Mouse (Mus musculus) heart, embryonic 11.5 days (tissue): ENCODE results near the gene Actr3b. TPM values are rescaled to one million over a fixed set of nuclear protein-coding genes. Genes with fewer than 3 reads are reported as not detected.

ENCODE experiments used
- ATAC-seq: fragments of 200-750 bp; cut with Nextera tagmentation; replicated peaks from 2 replicates; pipeline ENCODE4 v1.8.0; 2017; ENCODE audit warnings: moderate library complexity; ENCODE audit not compliant: insufficient number of reproducible peaks, low FRiP score, low TSS enrichment
- H3K27ac ChIP-seq: fragments of 300-500 bp; sonication (generic); 2 replicates; pipeline ENCODE4 v1.5.1; 2014; ENCODE audit warnings: mild to moderate bottlenecking, low read depth, low read length
- H3K27me3 ChIP-seq: fragments of 300-500 bp; sonication (generic); 2 replicates; pipeline ENCODE4 v1.6.1; 2014; ENCODE audit warnings: mild to moderate bottlenecking, low read length, mixed read lengths; ENCODE audit not compliant: control insufficient read depth, insufficient read depth
- H3K36me3 ChIP-seq: fragments of 300-500 bp; sonication (generic); 2 replicates; pipeline ENCODE4 v1.6.1; 2014; ENCODE audit warnings: mild to moderate bottlenecking, low read length, moderate library complexity, mixed read lengths; ENCODE audit not compliant: control insufficient read depth, insufficient read depth
- H3K4me1 ChIP-seq: fragments of 300-500 bp; sonication (generic); 2 replicates; pipeline ENCODE4 v1.6.1; 2014; ENCODE audit warnings: low read length; ENCODE audit not compliant: control insufficient read depth, insufficient read depth
- H3K4me2 ChIP-seq: fragments of 300-500 bp; sonication (generic); 2 replicates; pipeline ENCODE4 v1.6.1; 2014; ENCODE audit warnings: mild to moderate bottlenecking, moderate library complexity
- H3K4me3 ChIP-seq: fragments of 300-500 bp; sonication (generic); 2 replicates; pipeline ENCODE4 v1.5.1; 2014; ENCODE audit warnings: low read depth, low read length
- H3K9ac ChIP-seq: fragments of 300-500 bp; sonication (generic); 2 replicates; pipeline ENCODE4 v1.6.1; 2014; ENCODE audit warnings: mild to moderate bottlenecking, low read depth, low read length, moderate library complexity
- H3K9me3 ChIP-seq: fragments of 300-500 bp; sonication (generic); replicated peaks from 2 replicates; pipeline ENCODE4 v1.6.1; 2016; ENCODE audit warnings: low read length; ENCODE audit not compliant: control insufficient read depth
- WGBS: fragments of 180-500 bp; shearing (Covaris S2); extraction: QIAGEN DNeasy Blood & Tissue Kit; methylation state at CpG from one replicate; pipeline ENCODE4 v1.1.7; 2014; ENCODE audit not compliant: insufficient replicate concordance; 5-methylcytosine and 5-hydroxymethylcytosine counted together
- polyA plus RNA-seq: library from polyadenylated mRNA; unstranded; fragments of >200 nt; fragmentation: Nextera tagmentation; extraction: Ambion mirVana; gene quantifications from 2 replicates; pipeline ENCODE4 v1.2.1, GENCODE M21; 2014

The Actr3b gene
- polyA plus RNA-seq, 1 experiment from 2014 or later: 37.4 TPM

DNA sequence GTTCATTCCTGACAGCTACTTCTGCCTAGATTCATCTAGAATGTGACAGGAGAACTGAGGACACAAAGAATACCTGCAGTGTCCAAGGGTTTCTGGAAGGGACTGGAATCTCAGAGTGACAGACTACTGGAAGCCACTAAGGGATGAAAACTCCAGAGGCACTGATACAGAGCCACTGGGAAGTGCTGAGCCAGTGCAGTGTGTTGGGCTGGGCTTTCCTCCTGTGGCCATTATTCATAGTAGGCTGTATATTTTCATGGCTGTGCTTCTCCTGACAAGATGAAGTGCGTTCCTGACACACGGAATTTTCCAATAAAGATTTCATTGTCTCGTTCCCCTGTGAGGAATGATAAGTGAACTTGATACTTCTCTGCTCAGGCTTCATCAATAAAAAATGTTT, 126.9 kb downstream of the Actr3b start:
- Histone ChIP-seq H3K9me3 (peaks cover 3% of the 10 kb centered on the region), H3K4me3 (no peak overlapping the region), H3K4me2 (no peak overlapping the region), H3K4me1 (no peaks in the 10 kb centered on the region), H3K27ac (no peak overlapping the region), H3K36me3 (no peaks in the 10 kb centered on the region), H3K9ac (no peak overlapping the region), H3K27me3 (no peaks in the 10 kb centered on the region)
- 76% methylated on average over 3 of the region's 3 CpGs for whole genome bisulfite sequencing
- no peak for ATAC-seq

DNA sequence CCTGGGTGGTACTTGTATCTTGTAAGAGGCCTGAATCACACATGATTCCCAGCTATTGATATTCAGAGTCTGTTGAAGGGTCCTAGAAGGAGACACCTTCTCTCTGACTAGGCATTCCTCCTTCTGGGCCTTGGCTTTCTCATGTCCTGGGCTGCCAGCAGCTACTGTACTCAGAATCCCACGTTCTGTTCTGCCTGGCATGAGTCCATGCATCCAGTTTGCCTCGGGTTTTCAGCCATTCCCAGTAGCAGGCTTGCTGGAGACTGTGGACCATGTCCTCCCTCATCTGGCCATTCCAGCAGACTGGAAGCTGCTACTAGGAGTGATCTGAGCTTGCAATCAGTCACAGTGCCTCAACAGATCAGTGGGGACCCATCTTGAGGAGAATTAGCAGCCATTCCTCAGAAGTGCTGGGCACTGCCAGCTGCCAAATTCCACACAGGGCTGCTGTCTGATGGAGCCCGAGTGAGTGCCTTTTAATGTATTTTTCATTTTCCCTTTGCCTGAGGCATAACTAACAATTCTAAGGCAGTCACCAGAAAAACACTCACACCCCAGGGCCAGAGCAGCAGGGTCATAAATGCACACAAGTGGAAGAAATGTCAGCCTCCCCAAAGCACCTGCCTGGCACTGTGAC, 130.1 kb downstream of the Actr3b start:
- ATAC-seq: no peak
- H3K9ac ChIP-seq: no peak overlapping the region
- H3K4me3 ChIP-seq: no peak overlapping the region
- WGBS: 67% methylated on average over 3 of the region's 3 CpGs
- no peaks in the 10 kb centered on the region for H3K36me3 ChIP-seq
- H3K27me3 ChIP-seq: no peaks in the 10 kb centered on the region
- H3K4me2 ChIP-seq: no peak overlapping the region
- peaks cover 3% of the 10 kb centered on the region for H3K9me3 ChIP-seq
- H3K4me1 ChIP-seq: no peaks in the 10 kb centered on the region
- H3K27ac ChIP-seq: no peak overlapping the region

DNA sequence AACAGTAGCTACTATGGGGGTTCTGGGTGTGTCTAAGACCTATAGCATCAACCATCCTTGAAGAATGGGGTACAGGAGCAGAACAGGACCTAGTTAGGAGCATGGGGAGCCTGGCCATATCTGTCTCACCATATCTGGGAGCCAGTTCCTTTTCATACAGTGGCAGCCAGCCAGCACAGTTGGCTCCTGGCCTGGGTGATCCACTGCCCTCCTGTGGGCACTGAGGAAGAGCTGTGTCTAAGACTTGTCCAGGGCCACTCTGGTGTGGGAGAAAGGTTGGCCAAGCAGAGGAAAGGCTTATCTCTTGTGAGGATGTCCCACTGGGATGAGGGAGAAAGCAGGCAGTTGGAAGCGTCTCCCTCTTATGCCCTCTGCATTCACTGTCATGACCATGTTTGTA, 131.5 kb downstream of the Actr3b start:
- no peaks in the 10 kb centered on the region for H3K36me3 ChIP-seq
- no peak overlapping the region for H3K4me3 ChIP-seq
- no peaks in the 10 kb centered on the region for H3K4me1 ChIP-seq
- no peak overlapping the region for H3K9ac ChIP-seq
- ATAC-seq: no peak
- H3K9me3 ChIP-seq: no peaks in the 10 kb centered on the region
- no peak overlapping the region for H3K4me2 ChIP-seq
- WGBS: 65% methylated on average over 1 of the region's 1 CpGs
- H3K27me3 ChIP-seq: no peaks in the 10 kb centered on the region
- H3K27ac ChIP-seq: no peak overlapping the region

Other genes starting within 250 kb of the Actr3b start
- gene Cct8l1, start 243.9 kb upstream of the Actr3b start, polyA plus RNA-seq: not detected in 2 replicates
- gene Xrcc2, start 54.2 kb upstream of the Actr3b start, polyA plus RNA-seq: 10.0 and 11.1 TPM in 2 replicates
- 0.06 and 0.20 TPM in 2 replicates for gene Gm21663, start 182.4 kb downstream of the Actr3b start, polyA plus RNA-seq
- 0.07 TPM in 1 of 2 replicates, not detected in the other for gene Gm21671, start 194.4 kb downstream of the Actr3b start, polyA plus RNA-seq
- gene Gm21680, start 212.7 kb downstream of the Actr3b start, polyA plus RNA-seq: 0.16 and 0.27 TPM in 2 replicates
- 0.23 and 0.26 TPM in 2 replicates for gene Gm21698, start 228.7 kb downstream of the Actr3b start, polyA plus RNA-seq
- gene Gm1979, start 244.8 kb downstream of the Actr3b start, polyA plus RNA-seq: 0.31 TPM in 1 of 2 replicates, not detected in the other